Mouse (Mus musculus) midbrain, embryonic 11.5 days (tissue): ENCODE results near the gene Cd99l2. TPM values are rescaled to one million over a fixed set of nuclear protein-coding genes. Genes with fewer than 3 reads are reported as not detected.

ENCODE experiments used
- ATAC-seq: fragments of 200-750 bp; cut with Nextera tagmentation; 2 replicates; pipeline ENCODE4 v1.8.0; 2017; ENCODE audit warnings: moderate TSS enrichment, moderate library complexity; ENCODE audit not compliant: low FRiP score
- DNase-seq: peaks from one replicate; pipeline ENCODE4 v3.0.0; 2015; ENCODE audit warnings: low spot score; ENCODE audit errors: missing footprints
- H3K27ac ChIP-seq: fragments of 300-500 bp; sonication (generic); 2 replicates; pipeline ENCODE4 v1.5.1; 2014; ENCODE audit warnings: low read depth, low read length
- H3K27me3 ChIP-seq: fragments of 300-500 bp; sonication (generic); 2 replicates; pipeline ENCODE4 v1.6.1; 2014; ENCODE audit warnings: mild to moderate bottlenecking, low read length, moderate library complexity, mixed read lengths; ENCODE audit not compliant: control insufficient read depth, insufficient read depth
- H3K36me3 ChIP-seq: fragments of 300-500 bp; sonication (generic); 2 replicates; pipeline ENCODE4 v1.6.1; 2014; ENCODE audit warnings: mild to moderate bottlenecking, low read length, moderate library complexity, mixed read lengths; ENCODE audit not compliant: control insufficient read depth, insufficient read depth
- H3K4me1 ChIP-seq: fragments of 300-500 bp; sonication (generic); 2 replicates; pipeline ENCODE4 v1.6.1; 2014; ENCODE audit warnings: low read length; ENCODE audit not compliant: control insufficient read depth, insufficient read depth
- H3K4me2 ChIP-seq: fragments of 300-500 bp; sonication (generic); 2 replicates; pipeline ENCODE4 v1.6.1; 2014; ENCODE audit warnings: mild to moderate bottlenecking, moderate library complexity
- H3K4me3 ChIP-seq: fragments of 300-500 bp; sonication (generic); 2 replicates; pipeline ENCODE4 v1.5.1; 2014; ENCODE audit warnings: low read depth, low read length
- H3K9ac ChIP-seq: fragments of 300-500 bp; sonication (generic); 2 replicates; pipeline ENCODE4 v1.6.1; 2014; ENCODE audit warnings: low read length
- H3K9me3 ChIP-seq: fragments of 300-500 bp; sonication (generic); 2 replicates; pipeline ENCODE4 v1.6.1; 2016; ENCODE audit warnings: low read length; ENCODE audit not compliant: control insufficient read depth
- WGBS: fragments of 180-500 bp; shearing (Covaris S2); extraction: QIAGEN DNeasy Blood & Tissue Kit; methylation state at CpG from one replicate; pipeline ENCODE4 v1.1.7; 2014; 5-methylcytosine and 5-hydroxymethylcytosine counted together
- microRNA-seq: library from miRNA; unstranded; fragments of <30 nt; microRNA quantifications from one replicate; pipeline ENCODE4, GENCODE M21; 2017
- polyA plus RNA-seq: library from polyadenylated mRNA; unstranded; fragments of >200 nt; fragmentation: Nextera tagmentation; extraction: Ambion mirVana; gene quantifications from 2 replicates; pipeline ENCODE4 v1.2.1, GENCODE M21; 2014

The Cd99l2 gene
- polyA plus RNA-seq, 1 experiment from 2014 or later: 28.3 TPM

GRCm38 (mm10) chrX:71412776-71413175, 79.9 kb downstream of the Cd99l2 start:
- Histone ChIP-seq H3K9me3 (no peaks in the 10 kb centered on the region), H3K27ac (no peak overlapping the region), H3K36me3 (no peaks in the 10 kb centered on the region), H3K4me1 (no peaks in the 10 kb centered on the region), H3K27me3 (no peaks in the 10 kb centered on the region), H3K9ac (no peak overlapping the region), H3K4me2 (no peak overlapping the region), H3K4me3 (no peak overlapping the region)
- ATAC-seq (no peak), DNase-seq (no peak)
- WGBS: 61% methylated on average over 3 of the region's 3 CpGs

- Histone ChIP-seq H3K27me3 (no peaks in the 10 kb centered on the region), H3K9ac (no peak overlapping the region), H3K27ac (no peak overlapping the region), H3K36me3 (no peaks in the 10 kb centered on the region), H3K4me1 (no peaks in the 10 kb centered on the region; the same call in 1 of the 2 replicates), H3K4me2 (no peak overlapping the region), H3K9me3 (no peaks in the 10 kb centered on the region), H3K4me3 (no peak overlapping the region)
- WGBS: 66% methylated on average over 1 of the region's 1 CpGs
- ATAC-seq: no peak
- DNase-seq: no peak
Measured at GRCm38 (mm10) chrX:71408386-71408785, 84.3 kb downstream of the Cd99l2 start.

GRCm38 (mm10) chrX:71406290-71406689, 86.4 kb downstream of the Cd99l2 start:
- Histone ChIP-seq H3K27me3 (no peaks in the 10 kb centered on the region), H3K9ac (no peak overlapping the region), H3K4me3 (no peak overlapping the region), H3K4me1 (no peaks in the 10 kb centered on the region; the same call in 1 of the 2 replicates), H3K36me3 (no peaks in the 10 kb centered on the region), H3K27ac (no peak overlapping the region), H3K4me2 (no peak overlapping the region), H3K9me3 (no peaks in the 10 kb centered on the region)
- no peak for ATAC-seq
- no peak for DNase-seq

DNA sequence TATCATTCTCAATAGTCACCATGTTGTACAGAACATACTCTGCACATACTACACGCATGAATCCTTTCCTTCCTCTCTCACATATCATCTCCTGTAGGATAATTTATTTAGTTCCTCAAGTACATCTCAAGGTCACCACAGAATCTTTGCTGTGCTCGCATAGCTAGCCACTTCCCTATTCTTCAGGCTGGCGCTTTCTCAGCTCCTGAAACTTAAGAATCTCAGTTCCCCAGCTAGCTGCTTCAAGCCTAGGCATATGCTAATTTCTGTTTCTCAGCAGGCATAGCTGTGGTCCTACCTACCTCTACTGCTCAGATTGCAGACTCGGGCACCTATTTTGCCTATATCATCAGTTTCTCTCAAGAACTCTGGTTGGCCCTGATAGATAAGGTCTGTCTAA, 96.3 kb downstream of the Cd99l2 start:
- no peaks in the 10 kb centered on the region for H3K36me3 ChIP-seq
- H3K9ac ChIP-seq: no peak overlapping the region
- WGBS: 71% methylated on average over 4 of the region's 4 CpGs
- no peaks in the 10 kb centered on the region for H3K27me3 ChIP-seq
- DNase-seq (no peak), ATAC-seq (no peak)
- no peak overlapping the region for H3K4me2 ChIP-seq
- H3K4me1 ChIP-seq: no peaks in the 10 kb centered on the region
- H3K27ac ChIP-seq: no peak overlapping the region
- no peaks in the 10 kb centered on the region for H3K9me3 ChIP-seq
- H3K4me3 ChIP-seq: no peak overlapping the region

- DNase-seq (no peak), ATAC-seq (no peak)
- H3K9me3 ChIP-seq: no peaks in the 10 kb centered on the region
- no peak overlapping the region for H3K27ac ChIP-seq
- no peaks in the 10 kb centered on the region for H3K27me3 ChIP-seq
- no peak overlapping the region for H3K4me3 ChIP-seq
- H3K4me2 ChIP-seq: no peak overlapping the region
- H3K36me3 ChIP-seq: no peaks in the 10 kb centered on the region
- no peaks in the 10 kb centered on the region for H3K4me1 ChIP-seq
- H3K9ac ChIP-seq: no peak overlapping the region
- WGBS: 45% methylated on average over 5 of the region's 5 CpGs
Measured at GRCm38 (mm10) chrX:71381571-71381970, 111.1 kb downstream of the Cd99l2 start.

- Histone ChIP-seq H3K9me3 (no peaks in the 10 kb centered on the region), H3K9ac (no peak overlapping the region), H3K27me3 (no peaks in the 10 kb centered on the region), H3K4me2 (no peak overlapping the region), H3K27ac (no peak overlapping the region), H3K4me1 (no peaks in the 10 kb centered on the region), H3K4me3 (no peak overlapping the region), H3K36me3 (no peaks in the 10 kb centered on the region)
- DNase-seq (no peak), ATAC-seq (no peak)
- WGBS: 81% methylated on average over 2 of the region's 2 CpGs
Measured at GRCm38 (mm10) chrX:71378435-71378834, 114.2 kb downstream of the Cd99l2 start.

DNA sequence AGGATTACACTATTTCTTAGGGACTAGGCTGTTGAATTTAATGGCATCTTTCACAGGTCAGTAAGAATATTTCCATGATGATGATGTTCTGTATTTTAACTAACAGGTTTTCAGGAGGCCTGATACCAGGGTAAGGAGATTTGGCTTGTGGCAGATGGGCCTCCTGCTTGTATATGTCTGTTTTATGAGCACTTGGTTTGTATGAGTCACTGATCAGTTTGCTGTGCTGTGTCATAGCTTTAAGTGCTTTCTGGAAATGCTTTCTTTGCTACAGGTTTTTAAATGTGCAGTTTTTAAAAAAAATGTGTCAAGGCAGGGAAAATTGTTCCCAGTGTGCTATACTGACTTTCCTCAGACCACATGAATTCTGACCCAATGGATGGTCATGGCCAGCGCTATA, 115.9 kb downstream of the Cd99l2 start:
- H3K27ac ChIP-seq: no peak overlapping the region
- no peaks in the 10 kb centered on the region for H3K4me1 ChIP-seq
- no peaks in the 10 kb centered on the region for H3K27me3 ChIP-seq
- H3K9me3 ChIP-seq: no peaks in the 10 kb centered on the region
- no peak for ATAC-seq
- H3K9ac ChIP-seq: no peak overlapping the region
- no peak for DNase-seq
- no peaks in the 10 kb centered on the region for H3K36me3 ChIP-seq
- no peak overlapping the region for H3K4me2 ChIP-seq
- H3K4me3 ChIP-seq: no peak overlapping the region
- 90% methylated on average over 1 of the region's 1 CpGs for WGBS

Small RNAs within 50 kb of the gene (microRNA-seq; reads per million reads assigned to microRNA genes)
- gene Gm23945: not detected

Other genes starting within 250 kb of the Cd99l2 start
- 11.3 and 13.1 TPM in 2 replicates for gene Mtmr1, start 128.1 kb downstream of the Cd99l2 start, polyA plus RNA-seq
- gene Hmgb3, start 63.1 kb upstream of the Cd99l2 start, polyA plus RNA-seq: 675 and 726 TPM in 2 replicates
- 3.1 and 3.4 TPM in 2 replicates for gene Gpr50, start 170.8 kb upstream of the Cd99l2 start, polyA plus RNA-seq